Mouse (Mus musculus): ENCODE results near the gene Ttll11. TPM values are rescaled to one million over a fixed set of nuclear protein-coding genes. Genes with fewer than 3 reads are reported as not detected.

Ttll11 gene
- total RNA-seq, 4 experiments from 2014 or later, result 37.3 to 54.3 (median 41.6) TPM

Other genes starting within 250 kb of the Ttll11 start
- gene Ndufa8, start 69.5 kb upstream of the Ttll11 start, total RNA-seq (2022), result 100 to 1,000 TPM; 173 to 188 (median 186) TPM
- 1 to 10 TPM; 1.5 to 2.6 (median 2.1) TPM for gene Morn5, start 69.5 kb upstream of the Ttll11 start, total RNA-seq (2022)
- gene Lhx6, start 125.5 kb upstream of the Ttll11 start, total RNA-seq (2022), result 10 to 100 TPM; 15.4 to 20.3 (median 19.0) TPM
- gene Mrrf, start 156.5 kb upstream of the Ttll11 start, total RNA-seq (2022), result 10 to 100 TPM; 15.4 to 25.6 (median 18.5) TPM
- 10 to 100 TPM; 42.1 to 48.2 (median 42.9) TPM for gene Rbm18, start 156.9 kb upstream of the Ttll11 start, total RNA-seq (2022)

Data from left cerebral cortex, adult 8-10 months (tissue).